Mouse (Mus musculus) MEL (cell line): ENCODE results near the gene Slc2a4. TPM values are rescaled to one million over a fixed set of nuclear protein-coding genes. Genes with fewer than 3 reads are reported as not detected.

Experiments used
- DNase-seq: peaks from one replicate; pipeline ENCODE4 v3.0.0; 2011; ENCODE audit warnings: low read depth, low spot score
- H3K27ac ChIP-seq: 2 replicates; pipeline ENCODE4 v1.5.1; 2012; ENCODE audit warnings: low read depth, mild to moderate bottlenecking, control low read depth, low read length, moderate library complexity; ENCODE audit not compliant: control insufficient read depth
- H3K27me3 ChIP-seq, 2 experiments: fragments of 150-350 bp in 1 of 2; sonication (generic) in 1 of 2; 2 replicates each; pipeline ENCODE4 v1.6.1; 2012; ENCODE audit warnings: low read length in 2 of 2, mild to moderate bottlenecking in 2 of 2, improper control_type of control experiment in 1 of 2, moderate library complexity in 1 of 2; ENCODE audit not compliant: insufficient read depth in 2 of 2, control insufficient read depth in 1 of 2
- H3K36me3 ChIP-seq, 2 experiments: 2 replicates each; pipeline ENCODE4 v1.6.1; 2012 to 2014; ENCODE audit warnings: low read length in 2 of 2, improper control_type of control experiment in 1 of 2, inconsistent platforms in 1 of 2, mild to moderate bottlenecking in 1 of 2; ENCODE audit not compliant: insufficient read depth in 2 of 2, control insufficient read depth in 1 of 2
- H3K4me1 ChIP-seq, 2 experiments: fragments of 150-350 bp in 1 of 2; sonication (generic) in 1 of 2; 2 replicates each; pipeline ENCODE4 v1.6.1; 2012; ENCODE audit warnings: low read length in 2 of 2, improper control_type of control experiment in 1 of 2, mild to moderate bottlenecking in 1 of 2; ENCODE audit not compliant: insufficient read depth in 2 of 2, control insufficient read depth in 1 of 2
- H3K4me3 ChIP-seq, 2 experiments: fragments of 150-350 bp in 1 of 2; sonication (generic) in 1 of 2; 2 replicates each; pipeline ENCODE4 v1.5.1; 2012; ENCODE audit warnings: low read depth in 2 of 2, low read length in 2 of 2, mild to moderate bottlenecking in 2 of 2, moderate library complexity in 2 of 2, control low read depth in 1 of 2, improper control_type of control experiment in 1 of 2; ENCODE audit not compliant: control insufficient read depth in 1 of 2, insufficient read depth in 1 of 2
- H3K79me2 ChIP-seq: 2 replicates; pipeline ENCODE4 v1.6.1; 2012; ENCODE audit warnings: mild to moderate bottlenecking, low read length, moderate library complexity; ENCODE audit not compliant: control insufficient read depth, poor library complexity, insufficient read depth
- H3K9ac ChIP-seq: 2 replicates; pipeline ENCODE4 v1.6.1; 2012; ENCODE audit warnings: low read depth, mild to moderate bottlenecking, control low read depth, low read length, moderate library complexity; ENCODE audit not compliant: control insufficient read depth, poor library complexity, severe bottlenecking
- H3K9me3 ChIP-seq: fragments of 150-350 bp; sonication (generic); replicated peaks from 2 replicates; pipeline ENCODE4 v1.6.1; 2012; ENCODE audit warnings: mild to moderate bottlenecking, low read length, improper control_type of control experiment, moderate library complexity; ENCODE audit not compliant: insufficient read depth
- CHD2 ChIP-seq: IDR thresholded peaks from 2 replicates; pipeline ENCODE4 v1.6.1; 2011; ENCODE audit warnings: low read length, improper control_type of control experiment
- CTCF ChIP-seq, 3 experiments: IDR thresholded peaks in 2 of 3; conservative IDR thresholded peaks in 1 of 3; 2 replicates each; pipeline ENCODE4 v1.5.1; 2011 to 2012; ENCODE audit warnings: low read length in 3 of 3, low read depth in 2 of 3, mild to moderate bottlenecking in 2 of 3, improper control_type of control experiment in 1 of 3, inconsistent platforms in 1 of 3, mixed read lengths in 1 of 3, moderate library complexity in 1 of 3; ENCODE audit not compliant: control insufficient read depth in 1 of 3, insufficient read depth in 1 of 3, poor library complexity in 1 of 3, severe bottlenecking in 1 of 3
- E2F4 ChIP-seq: IDR thresholded peaks from 2 replicates; pipeline ENCODE4 v1.6.1; 2011; ENCODE audit warnings: low read depth, low read length, improper control_type of control experiment, borderline replicate concordance
- EP300 ChIP-seq, 2 experiments: IDR thresholded peaks; 2 replicates each; pipeline ENCODE4 v1.6.1; 2011; ENCODE audit warnings: improper control_type of control experiment in 2 of 2, low read length in 2 of 2, low read depth in 1 of 2, mild to moderate bottlenecking in 1 of 2
- HCFC1 ChIP-seq: IDR thresholded peaks from 2 replicates; pipeline ENCODE4 v1.6.1; 2012; ENCODE audit warnings: low read depth, mild to moderate bottlenecking, inconsistent platforms, low read length, improper control_type of control experiment, moderate library complexity
- KAT2A ChIP-seq: conservative IDR thresholded peaks from 2 replicates; pipeline ENCODE4 v1.6.1; 2012; ENCODE audit warnings: low read depth, low read length, improper control_type of control experiment, inconsistent platforms
- MAFK ChIP-seq: IDR thresholded peaks from 2 replicates; pipeline ENCODE4 v1.6.1; 2011; ENCODE audit warnings: low read depth, mild to moderate bottlenecking, low read length, improper control_type of control experiment, borderline replicate concordance
- MAX ChIP-seq: IDR thresholded peaks from 2 replicates; pipeline ENCODE4 v1.6.1; 2011; ENCODE audit warnings: low read length, improper control_type of control experiment
- MAZ ChIP-seq: IDR thresholded peaks from 2 replicates; pipeline ENCODE4 v1.6.1; 2012; ENCODE audit warnings: low read depth, mild to moderate bottlenecking, inconsistent platforms, low read length, improper control_type of control experiment
- MEF2A ChIP-seq: IDR thresholded peaks from 2 replicates; pipeline ENCODE4 v1.6.1; 2014; ENCODE audit warnings: low read depth, mild to moderate bottlenecking, inconsistent platforms, low read length, improper control_type of control experiment; ENCODE audit not compliant: poor library complexity, insufficient replicate concordance, severe bottlenecking; ENCODE audit errors: extremely low read depth
- MXI1 ChIP-seq: IDR thresholded peaks from 2 replicates; pipeline ENCODE4 v1.6.1; 2011; ENCODE audit warnings: mild to moderate bottlenecking, low read depth, low read length, improper control_type of control experiment
- MYB ChIP-seq: IDR thresholded peaks from 2 replicates; pipeline ENCODE4 v1.6.1; 2011; ENCODE audit warnings: mild to moderate bottlenecking, low read depth, low read length, improper control_type of control experiment
- MYC ChIP-seq: IDR thresholded peaks from 2 replicates; pipeline ENCODE4 v1.6.1; 2011; ENCODE audit warnings: low read depth, mild to moderate bottlenecking, low read length, improper control_type of control experiment, moderate library complexity
- NRF1 ChIP-seq: IDR thresholded peaks from 2 replicates; pipeline ENCODE4 v1.6.1; 2014; ENCODE audit warnings: low read depth, mild to moderate bottlenecking, inconsistent platforms, low read length, improper control_type of control experiment, moderate library complexity; ENCODE audit not compliant: poor library complexity, insufficient read depth, severe bottlenecking
- POLR2A ChIP-seq, 2 experiments: IDR thresholded peaks; 2 replicates each; pipeline ENCODE4 v1.6.1; 2011 to 2012; ENCODE audit warnings: low read length in 2 of 2, mild to moderate bottlenecking in 2 of 2, control low read depth in 1 of 2, improper control_type of control experiment in 1 of 2, low read depth in 1 of 2, moderate library complexity in 1 of 2; ENCODE audit not compliant: control insufficient read depth in 1 of 2, insufficient read depth in 1 of 2, poor library complexity in 1 of 2
- POLR2AphosphoS2 ChIP-seq: IDR thresholded peaks from 2 replicates; pipeline ENCODE4 v1.6.1; 2011; ENCODE audit warnings: low read length, improper control_type of control experiment
- RAD21 ChIP-seq: IDR thresholded peaks from 2 replicates; pipeline ENCODE4 v1.6.1; 2011; ENCODE audit warnings: mild to moderate bottlenecking, low read depth, low read length, improper control_type of control experiment
- SIN3A ChIP-seq: IDR thresholded peaks from 2 replicates; pipeline ENCODE4 v1.6.1; 2012; ENCODE audit warnings: low read length, improper control_type of control experiment, inconsistent platforms
- SMC3 ChIP-seq: IDR thresholded peaks from 2 replicates; pipeline ENCODE4 v1.6.1; 2011; ENCODE audit warnings: low read depth, low read length, improper control_type of control experiment
- TAL1 ChIP-seq: IDR thresholded peaks from 2 replicates; pipeline ENCODE4 v1.6.1; 2012; ENCODE audit warnings: mild to moderate bottlenecking, inconsistent platforms, low read length, moderate library complexity, mixed read lengths
- TBP ChIP-seq: IDR thresholded peaks from 2 replicates; pipeline ENCODE4 v1.8.0; 2011; ENCODE audit warnings: low read depth, low read length, improper control_type of control experiment
- UBTF ChIP-seq: IDR thresholded peaks from 2 replicates; pipeline ENCODE4 v1.6.1; 2012; ENCODE audit warnings: low read depth, mild to moderate bottlenecking, inconsistent platforms, low read length, improper control_type of control experiment, moderate library complexity, borderline replicate concordance; ENCODE audit not compliant: insufficient read depth
- ZKSCAN1 ChIP-seq: IDR thresholded peaks from 2 replicates; pipeline ENCODE4 v1.6.1; 2012; ENCODE audit warnings: low read depth, mild to moderate bottlenecking, inconsistent platforms, low read length, improper control_type of control experiment, moderate library complexity
- ZNF384 ChIP-seq: IDR thresholded peaks from 2 replicates; pipeline ENCODE4 v1.6.1; 2012; ENCODE audit warnings: low read depth, mild to moderate bottlenecking, inconsistent platforms, low read length, improper control_type of control experiment
- polyA plus RNA-seq, 2 experiments: library from polyadenylated mRNA; stranded (reverse) in 1 of 2; unstranded in 1 of 2; fragments of >175 nt in 1 of 2; fragments of >200 nt in 1 of 2; gene quantifications; 2 replicates each; pipeline versions ENCODE4 v1.2.1 to v1.2.4; 2012; ENCODE audit warnings: low replicate concordance in 2 of 2, low read depth in 1 of 2; ENCODE audit not compliant: insufficient read length in 2 of 2, insufficient read depth in 1 of 2, missing spikeins in 1 of 2
- total RNA-seq: library from RNA; depleted of rRNA; stranded (reverse); fragments of 300-350 nt; gene quantifications from 2 replicates; pipeline ENCODE4 v1.2.3, GENCODE M21; 2012

Slc2a4 gene
- total and polyA plus RNA-seq, 3 experiments, result 0.12 to 0.19 TPM; not detected in 1

DNA sequence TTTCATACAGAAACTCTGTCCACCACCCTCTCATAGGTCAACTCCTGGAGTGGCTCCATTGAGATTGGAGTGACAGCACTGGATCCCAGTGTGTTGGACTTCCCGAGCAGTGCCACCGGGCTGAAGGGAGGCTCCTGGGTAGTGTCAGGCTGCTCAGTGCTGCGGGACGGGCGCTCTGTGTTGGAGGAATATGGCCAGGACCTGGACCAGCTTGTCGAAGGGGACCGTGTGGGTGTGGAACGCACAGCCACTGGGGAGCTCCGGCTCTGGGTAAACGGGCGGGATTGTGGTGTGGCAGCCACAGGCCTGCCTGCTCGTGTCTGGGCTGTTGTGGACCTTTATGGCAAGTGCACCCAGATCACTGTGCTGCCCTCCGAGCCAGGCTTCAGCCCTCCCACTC is 45.0 kb downstream of the Slc2a4 start:
- Histone ChIP-seq H3K36me3 (peaks cover 3 to 12% of the 10 kb centered on the region in 2 experiments; a peak in 2 of 4 replicates), H3K27me3 (no peaks in the 10 kb centered on the region), H3K4me1 (peaks cover 0 to 12% of the 10 kb centered on the region in 2 experiments; a peak in 2 of 4 replicates), H3K9me3 (no peaks in the 10 kb centered on the region), H3K4me3 (peak overlapping the region; percentile 58 to 77), H3K9ac (peak overlapping the region; percentile 81), H3K27ac (no peak overlapping the region), H3K79me2 (peaks cover 18% of the 10 kb centered on the region)
- TF ChIP-seq MYB, result no peak
- no peak for TF ChIP-seq TBP
- TF ChIP-seq E2F4, result no peak
- no peak for TF ChIP-seq RAD21
- TF ChIP-seq MEF2A, result no peak
- TF ChIP-seq SMC3, result no peak
- TF ChIP-seq MYC, result no peak
- TF ChIP-seq ZNF384, result no peak
- no peak for TF ChIP-seq POLR2AphosphoS2
- no peak for TF ChIP-seq SIN3A
- no peak for DNase-seq

DNA sequence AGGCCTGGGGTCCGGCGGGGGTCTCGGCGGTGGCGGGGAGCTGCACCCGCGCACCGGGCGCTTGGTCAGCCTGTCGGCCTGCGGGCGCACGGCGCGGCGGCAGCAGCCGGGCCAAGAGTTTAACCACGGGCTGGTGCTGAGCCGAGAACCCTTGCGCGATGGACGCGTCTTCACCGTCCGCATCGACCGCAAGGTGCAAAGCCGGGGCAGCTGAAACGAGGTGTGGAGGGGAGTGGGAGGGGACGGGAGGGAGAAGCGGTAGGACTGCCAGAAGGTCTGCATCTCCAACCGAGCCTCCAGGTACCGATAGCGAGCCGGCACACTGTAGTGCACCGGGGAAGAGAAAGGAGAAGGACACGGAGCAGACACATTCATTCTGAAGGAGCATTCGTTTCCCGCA is 46.0 kb downstream of the Slc2a4 start:
- Histone ChIP-seq H3K4me1 (peaks cover 0 to 12% of the 10 kb centered on the region in 2 experiments; a peak in 2 of 4 replicates), H3K79me2 (peaks cover 18% of the 10 kb centered on the region), H3K9me3 (no peaks in the 10 kb centered on the region), H3K27me3 (no peaks in the 10 kb centered on the region), H3K4me3 (peak overlapping the region; percentile 58 to 77), H3K27ac (peak overlapping the region; percentile 48), H3K36me3 (peaks cover 3 to 6% of the 10 kb centered on the region in 2 experiments; a peak in 2 of 4 replicates), H3K9ac (peak overlapping the region; percentile 81)
- TF ChIP-seq EP300 (IDR thresholded peaks at IDR 0.05; ENCODE audit: low read depth in 1 of 2, low read length in 2 of 2) (no peak), POLR2A (IDR thresholded peaks at IDR 0.05; ENCODE audit: control insufficient read depth in 1 of 2, insufficient read depth in 1 of 2, low read depth in 1 of 2, low read length in 2 of 2, poor library complexity in 1 of 2) (peak in 1 of 2 experiments; percentile 31; a peak in 1 of 4 replicates)
- DNase-seq, result peak; percentile 63

DNA sequence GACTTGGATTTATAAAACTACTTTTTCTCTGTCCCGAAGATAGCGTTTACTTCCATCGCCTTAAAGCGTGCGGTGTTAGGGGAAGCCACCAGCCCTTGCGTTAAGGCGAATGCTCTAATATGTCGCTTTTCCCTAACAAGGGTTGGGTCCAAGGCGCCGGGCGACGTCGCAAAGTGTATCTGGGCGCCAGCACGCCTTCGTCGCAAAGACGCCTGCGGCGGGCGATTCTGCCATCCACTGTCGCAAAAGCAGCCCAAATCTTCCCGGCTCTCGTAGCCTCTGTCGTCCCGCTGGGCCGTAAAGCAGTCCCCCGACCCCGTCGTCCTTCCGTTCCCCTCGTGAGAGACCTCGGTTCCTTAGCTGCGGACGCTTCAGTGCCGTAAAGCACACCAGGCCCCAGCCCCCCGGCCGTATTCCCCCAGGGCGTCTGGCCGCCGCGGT is 46.6 kb downstream of the Slc2a4 start:
- H3K27ac ChIP-seq, result peak overlapping the region; percentile 95
- peaks cover 0 to 12% of the 10 kb centered on the region in 2 experiments; a peak in 2 of 4 replicates for H3K4me1 ChIP-seq
- peak overlapping the region; percentile 81 for H3K9ac ChIP-seq
- H3K4me3 ChIP-seq, result peak overlapping the region; percentile 58 to 77
- H3K36me3 ChIP-seq, result peaks cover 3 to 5% of the 10 kb centered on the region in 2 experiments; a peak in 2 of 4 replicates
- no peaks in the 10 kb centered on the region for H3K9me3 ChIP-seq
- DNase-seq, result peak; percentile 100
- H3K79me2 ChIP-seq, result peaks cover 18% of the 10 kb centered on the region
- no peaks in the 10 kb centered on the region for H3K27me3 ChIP-seq
- TF ChIP-seq MAFK (no peak), POLR2AphosphoS2 (peak; percentile 89; the same call in 1 of the 2 replicates), KAT2A (peak; percentile 99), NRF1 (peak; percentile 54; the same call in 1 of the 2 replicates), MAZ (peak; percentile 98), MXI1 (peak; percentile 89), CTCF (IDR thresholded peaks at IDR 0.05 in 2 of 3, conservative IDR thresholded peaks at IDR 0.05 in 1 of 3; ENCODE audit: control insufficient read depth in 1 of 3, insufficient read depth in 1 of 3, low read depth in 2 of 3, low read length in 3 of 3, poor library complexity in 1 of 3, severe bottlenecking in 1 of 3) (no peak), MEF2A (peak; percentile 13; the same call in 1 of the 2 replicates), ZKSCAN1 (no peak), MYC (peak; percentile 74; the same call in 1 of the 2 replicates), MAX (peak; percentile 88), SIN3A (peak; percentile 91), TAL1 (no peak), POLR2A (IDR thresholded peaks at IDR 0.05; ENCODE audit: control insufficient read depth in 1 of 2, insufficient read depth in 1 of 2, low read depth in 1 of 2, low read length in 2 of 2, poor library complexity in 1 of 2) (peak in 1 of 2 experiments; percentile 17; a peak in 2 of 4 replicates), TBP (peak; percentile 66; the same call in 1 of the 2 replicates), HCFC1 (peak; percentile 95), CHD2 (0 out of 2 replicates have a peak, but pooled peaks have one; percentile 16), UBTF (peak; percentile 79; the same call in 1 of the 2 replicates), E2F4 (peak; percentile 85)
